Mouse (Mus musculus) limb, embryonic 11.5 days (tissue): ENCODE results near the gene Eaf2. TPM values are rescaled to one million over a fixed set of nuclear protein-coding genes. Genes with fewer than 3 reads are reported as not detected.

Source experiments
- ATAC-seq: fragments of 200-750 bp; cut with Nextera tagmentation; 2 replicates; pipeline ENCODE4 v1.8.0; 2017; ENCODE audit warnings: low read depth; ENCODE audit not compliant: insufficient number of reproducible peaks, low FRiP score, low TSS enrichment
- DNase-seq: peaks from one replicate; pipeline ENCODE4 v3.0.0-alpha.2; 2015; ENCODE audit warnings: low spot score
- H3K27ac ChIP-seq: fragments of 300-500 bp; sonication (generic); replicated peaks from 2 replicates; pipeline ENCODE4 v1.5.1; 2014; ENCODE audit warnings: low read depth, mild to moderate bottlenecking, low read length
- H3K27me3 ChIP-seq: fragments of 300-500 bp; sonication (generic); 2 replicates; pipeline ENCODE4 v1.6.1; 2014; ENCODE audit warnings: mild to moderate bottlenecking, low read length, mixed read lengths; ENCODE audit not compliant: control insufficient read depth, insufficient read depth
- H3K36me3 ChIP-seq: fragments of 300-500 bp; sonication (generic); 2 replicates; pipeline ENCODE4 v1.6.1; 2014; ENCODE audit warnings: mild to moderate bottlenecking, low read length, moderate library complexity, mixed read lengths; ENCODE audit not compliant: control insufficient read depth, insufficient read depth
- H3K4me1 ChIP-seq: fragments of 300-500 bp; sonication (generic); 2 replicates; pipeline ENCODE4 v1.6.1; 2014; ENCODE audit warnings: low read length, mixed read lengths; ENCODE audit not compliant: control insufficient read depth, insufficient read depth
- H3K4me2 ChIP-seq: fragments of 300-500 bp; sonication (generic); 2 replicates; pipeline ENCODE4 v1.6.1; 2014; ENCODE audit warnings: low read depth, mild to moderate bottlenecking, moderate library complexity; ENCODE audit not compliant: severe bottlenecking
- H3K4me3 ChIP-seq: fragments of 300-500 bp; sonication (generic); 2 replicates; pipeline ENCODE4 v1.5.1; 2014; ENCODE audit warnings: low read depth, low read length
- H3K9ac ChIP-seq: fragments of 300-500 bp; sonication (generic); 2 replicates; pipeline ENCODE4 v1.6.1; 2014; ENCODE audit warnings: mild to moderate bottlenecking, low read length
- H3K9me3 ChIP-seq: fragments of 300-500 bp; sonication (generic); 2 replicates; pipeline ENCODE4 v1.6.1; 2016; ENCODE audit warnings: low read length; ENCODE audit not compliant: control insufficient read depth
- WGBS: fragments of 180-500 bp; shearing (Covaris S2); extraction: QIAGEN DNeasy Blood & Tissue Kit; methylation state at CpG from one replicate; pipeline ENCODE4 v1.1.7; 2014; 5-methylcytosine and 5-hydroxymethylcytosine counted together
- polyA plus RNA-seq: library from polyadenylated mRNA; unstranded; fragments of >200 nt; fragmentation: Nextera tagmentation; extraction: Ambion mirVana; gene quantifications from 2 replicates; pipeline ENCODE4 v1.2.1, GENCODE M21; 2014

The Eaf2 gene
- polyA plus RNA-seq, 1 experiment from 2014 or later = 2.4 TPM

GRCm38 (mm10) chr16:36772996-36773395, 101.8 kb downstream of the Eaf2 start:
- ATAC-seq (no peak), DNase-seq (no peak)
- H3K27ac ChIP-seq = no peak overlapping the region
- no peaks in the 10 kb centered on the region for H3K4me1 ChIP-seq
- 93% methylated on average over 5 of the region's 5 CpGs for WGBS
- no peaks in the 10 kb centered on the region for H3K36me3 ChIP-seq
- H3K9ac ChIP-seq = no peak overlapping the region
- no peaks in the 10 kb centered on the region for H3K9me3 ChIP-seq
- H3K4me3 ChIP-seq = no peak overlapping the region
- H3K4me2 ChIP-seq = no peak overlapping the region
- H3K27me3 ChIP-seq = no peaks in the 10 kb centered on the region

DNA sequence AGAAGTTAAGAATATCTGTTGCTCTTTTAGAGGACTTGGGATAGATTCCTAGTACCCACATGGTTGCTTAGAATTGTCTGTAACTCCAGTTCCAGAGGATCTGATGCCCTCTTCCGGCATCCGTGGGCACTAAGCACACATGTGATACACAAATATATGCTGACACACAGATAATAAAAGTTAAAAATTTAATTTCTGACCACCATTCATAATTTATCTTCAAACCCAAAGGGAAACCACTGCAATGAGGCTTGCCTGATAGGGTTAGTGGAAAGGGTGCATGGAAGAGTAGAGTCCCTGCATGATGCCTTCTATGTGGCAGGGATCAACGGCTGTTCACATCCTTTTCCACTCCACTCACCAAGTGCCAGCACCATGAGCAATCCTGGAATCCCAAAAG, 103.1 kb downstream of the Eaf2 start:
- Histone ChIP-seq H3K36me3 (no peaks in the 10 kb centered on the region), H3K4me2 (no peak overlapping the region), H3K27ac (no peak overlapping the region), H3K9ac (no peak overlapping the region), H3K4me3 (no peak overlapping the region), H3K27me3 (no peaks in the 10 kb centered on the region), H3K4me1 (no peaks in the 10 kb centered on the region), H3K9me3 (no peaks in the 10 kb centered on the region)
- 92% methylated on average over 3 of the region's 3 CpGs for WGBS
- ATAC-seq (no peak), DNase-seq (no peak)

- no peaks in the 10 kb centered on the region for H3K4me1 ChIP-seq
- no peak for ATAC-seq
- no peak overlapping the region for H3K4me2 ChIP-seq
- WGBS = 79% methylated on average over 2 of the region's 2 CpGs
- H3K4me3 ChIP-seq = no peak overlapping the region
- DNase-seq = no peak
- H3K27me3 ChIP-seq = no peaks in the 10 kb centered on the region
- H3K9me3 ChIP-seq = no peaks in the 10 kb centered on the region
- no peak overlapping the region for H3K27ac ChIP-seq
- no peak overlapping the region for H3K9ac ChIP-seq
- H3K36me3 ChIP-seq = no peaks in the 10 kb centered on the region
Observed at GRCm38 (mm10) chr16:36771244-36771643, 103.6 kb downstream of the Eaf2 start.

GRCm38 (mm10) chr16:36770830-36771229, 104.0 kb downstream of the Eaf2 start:
- H3K36me3 ChIP-seq = no peaks in the 10 kb centered on the region
- ATAC-seq (no peak), DNase-seq (no peak)
- no peaks in the 10 kb centered on the region for H3K9me3 ChIP-seq
- H3K9ac ChIP-seq = no peak overlapping the region
- no peaks in the 10 kb centered on the region for H3K4me1 ChIP-seq
- no peak overlapping the region for H3K4me2 ChIP-seq
- no peak overlapping the region for H3K4me3 ChIP-seq
- no peaks in the 10 kb centered on the region for H3K27me3 ChIP-seq
- 86% methylated on average over 4 of the region's 4 CpGs for WGBS
- no peak overlapping the region for H3K27ac ChIP-seq

DNA sequence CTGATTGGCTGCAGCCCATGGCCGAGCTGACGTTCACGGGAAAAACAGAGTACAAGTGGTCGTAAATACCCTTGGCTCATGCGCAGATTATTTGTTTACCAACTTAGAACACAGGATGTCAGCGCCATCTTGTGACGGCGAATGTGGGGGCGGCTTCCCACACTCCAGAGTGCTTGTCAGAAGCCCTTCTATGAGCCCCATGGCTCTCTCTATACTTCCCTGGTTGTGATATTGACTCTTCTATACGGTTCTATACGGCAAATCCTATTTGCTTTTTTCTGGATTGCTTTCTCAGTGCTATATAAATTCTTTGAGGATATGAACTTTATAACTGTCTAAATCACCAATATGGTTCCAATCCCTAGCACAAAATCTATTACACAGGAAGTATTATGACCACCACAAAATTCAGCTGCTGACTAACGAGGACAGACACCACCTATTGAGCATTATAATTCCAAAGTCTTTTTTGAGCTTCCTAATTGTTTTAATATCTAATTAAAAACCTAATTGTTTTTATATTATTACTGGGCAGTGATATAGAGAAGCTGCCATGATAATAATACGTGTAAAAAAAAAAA, 104.5 kb downstream of the Eaf2 start:
- no peaks in the 10 kb centered on the region for H3K36me3 ChIP-seq
- H3K4me2 ChIP-seq = no peak overlapping the region
- no peaks in the 10 kb centered on the region for H3K27me3 ChIP-seq
- no peak for DNase-seq
- ATAC-seq = no peak
- no peaks in the 10 kb centered on the region for H3K4me1 ChIP-seq
- H3K9me3 ChIP-seq = no peaks in the 10 kb centered on the region
- no peak overlapping the region for H3K9ac ChIP-seq
- no peak overlapping the region for H3K27ac ChIP-seq
- 80% methylated on average over 8 of the region's 13 CpGs for WGBS
- H3K4me3 ChIP-seq = no peak overlapping the region

GRCm38 (mm10) chr16:36751979-36752378, 122.8 kb downstream of the Eaf2 start:
- Histone ChIP-seq H3K27ac (no peak overlapping the region), H3K9ac (no peak overlapping the region), H3K4me1 (no peaks in the 10 kb centered on the region), H3K36me3 (no peaks in the 10 kb centered on the region), H3K4me2 (no peak overlapping the region), H3K27me3 (no peaks in the 10 kb centered on the region), H3K9me3 (no peaks in the 10 kb centered on the region), H3K4me3 (no peak overlapping the region)
- WGBS = 91% methylated on average over 3 of the region's 3 CpGs
- ATAC-seq (no peak), DNase-seq (no peak)

- no peaks in the 10 kb centered on the region for H3K27me3 ChIP-seq
- no peak overlapping the region for H3K9ac ChIP-seq
- WGBS = 66% methylated on average over 2 of the region's 2 CpGs
- no peak for ATAC-seq
- H3K27ac ChIP-seq = no peak overlapping the region
- H3K36me3 ChIP-seq = no peaks in the 10 kb centered on the region
- H3K4me1 ChIP-seq = no peaks in the 10 kb centered on the region
- H3K4me3 ChIP-seq = no peak overlapping the region
- no peak for DNase-seq
- no peak overlapping the region for H3K4me2 ChIP-seq
- H3K9me3 ChIP-seq = no peaks in the 10 kb centered on the region
Observed at GRCm38 (mm10) chr16:36747767-36748166, 127.0 kb downstream of the Eaf2 start.

- no peaks in the 10 kb centered on the region for H3K9me3 ChIP-seq
- H3K27me3 ChIP-seq = no peaks in the 10 kb centered on the region
- H3K4me1 ChIP-seq = no peaks in the 10 kb centered on the region
- H3K4me3 ChIP-seq = no peak overlapping the region
- DNase-seq = no peak
- no peak for ATAC-seq
- H3K9ac ChIP-seq = no peak overlapping the region
- no peak overlapping the region for H3K4me2 ChIP-seq
- H3K27ac ChIP-seq = no peak overlapping the region
- H3K36me3 ChIP-seq = no peaks in the 10 kb centered on the region
- 84% methylated on average over 4 of the region's 4 CpGs for WGBS
Observed at GRCm38 (mm10) chr16:36747068-36747467, 127.7 kb downstream of the Eaf2 start.

GRCm38 (mm10) chr16:36743580-36743979, 131.2 kb downstream of the Eaf2 start:
- ATAC-seq (no peak), DNase-seq (no peak)
- H3K27ac ChIP-seq = no peak overlapping the region
- H3K9me3 ChIP-seq = no peaks in the 10 kb centered on the region
- H3K4me1 ChIP-seq = 0 out of 2 replicates have a peak, but pooled peaks cover 3% of the 10 kb centered on the region
- no peak overlapping the region for H3K4me2 ChIP-seq
- H3K4me3 ChIP-seq = no peak overlapping the region
- no peaks in the 10 kb centered on the region for H3K27me3 ChIP-seq
- WGBS = 88% methylated on average over 8 of the region's 8 CpGs
- no peaks in the 10 kb centered on the region for H3K36me3 ChIP-seq
- H3K9ac ChIP-seq = no peak overlapping the region
